Mouse (Mus musculus) liver, adult 2 months (tissue): Measurements from ENCODE around the gene Gpm6b.

Experiments
- CTCF ChIP-seq: fragments of 200-500 bp; IDR thresholded peaks from 2 replicates; pipeline ENCODE4 v1.5.1; 2011; ENCODE audit warnings: low read depth, low read length, control low read depth
- POLR2A ChIP-seq: fragments of 200-500 bp; IDR thresholded peaks from 2 replicates; pipeline ENCODE4 v1.6.1; 2011; ENCODE audit warnings: low read length, control low read depth; ENCODE audit not compliant: insufficient read depth; ENCODE audit errors: extremely low read depth

- no peak for TF ChIP-seq CTCF
- no peak for TF ChIP-seq POLR2A
Measured at GRCm38 (mm10) chrX:166317376-166317679, 78.6 kb downstream of the Gpm6b start.
